Mouse (Mus musculus): ENCODE results near the gene Gm5767. TPM values are rescaled to one million over a fixed set of nuclear protein-coding genes. Genes with fewer than 3 reads are reported as not detected.

Gene Gm5767
- total RNA-seq, 1 experiment = not detected

DNA sequence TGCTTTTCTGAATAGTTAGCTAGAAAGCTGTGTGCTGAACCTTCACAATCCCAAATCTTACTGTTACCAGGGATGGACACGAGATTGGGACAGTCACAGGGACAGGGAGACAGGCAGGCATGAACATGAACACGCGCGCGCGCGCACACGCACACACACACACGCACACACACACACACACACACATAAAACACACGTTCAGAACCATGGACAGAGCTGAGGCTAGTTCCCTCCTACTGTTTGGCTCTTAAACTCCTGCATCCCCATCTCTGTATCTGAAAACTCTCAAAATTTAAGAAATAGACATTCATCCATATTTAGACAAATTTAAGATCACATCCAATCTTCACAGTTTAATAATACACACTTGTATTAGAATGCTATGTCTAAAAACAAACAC lies 37.2 kb downstream of the Gm5767 start:
- Histone ChIP-seq H3K4me1 (ENCODE audit: control insufficient read depth in 2 of 2, insufficient read depth in 2 of 2, low read length in 2 of 2, poor library complexity in 1 of 2) (peaks cover 0 to 14% of the 10 kb centered on the region in 2 experiments; a peak in 2 of 4 replicates), H3K9ac (ENCODE audit: insufficient read depth, low read depth, low read length, poor library complexity, severe bottlenecking) (no peak overlapping the region), H3K9me3 (ENCODE audit: control insufficient read depth, insufficient read depth, low read depth, low read length) (no peaks in the 10 kb centered on the region), H3K36me3 (ENCODE audit: control insufficient read depth, insufficient read depth, low read length, poor library complexity, severe bottlenecking) (peaks cover 36% of the 10 kb centered on the region), H3K4me3 (ENCODE audit: insufficient read depth in 1 of 2, low read depth in 1 of 2, low read length in 2 of 2, poor library complexity in 1 of 2, severe bottlenecking in 1 of 2) (no peak overlapping the region), H3K27ac (ENCODE audit: insufficient read depth, low read depth, low read length, poor library complexity, severe bottlenecking) (no peak overlapping the region)
- in situ Hi-C loops (cut with MboI; ENCODE audit: low sequenced_read_pairs in 2 of 2, unreplicated experiment in 2 of 2) = no loop called here
- TF ChIP-seq MAFK (IDR thresholded peaks at IDR 0.05; ENCODE audit: insufficient read depth, low read depth, low read length) (no peak), CHD2 (IDR thresholded peaks at IDR 0.05; ENCODE audit: low read depth, low read length) (no peak), HCFC1 (IDR thresholded peaks at IDR 0.05; ENCODE audit: borderline replicate concordance, insufficient read depth, low read length) (no peak), ZNF384 (IDR thresholded peaks at IDR 0.05; ENCODE audit: low read depth, low read length) (no peak), ZC3H11A (IDR thresholded peaks at IDR 0.05; ENCODE audit: borderline replicate concordance, low read depth, low read length) (no peak)
- no peak for DNase-seq (ENCODE audit: low read depth, low spot score)

DNA sequence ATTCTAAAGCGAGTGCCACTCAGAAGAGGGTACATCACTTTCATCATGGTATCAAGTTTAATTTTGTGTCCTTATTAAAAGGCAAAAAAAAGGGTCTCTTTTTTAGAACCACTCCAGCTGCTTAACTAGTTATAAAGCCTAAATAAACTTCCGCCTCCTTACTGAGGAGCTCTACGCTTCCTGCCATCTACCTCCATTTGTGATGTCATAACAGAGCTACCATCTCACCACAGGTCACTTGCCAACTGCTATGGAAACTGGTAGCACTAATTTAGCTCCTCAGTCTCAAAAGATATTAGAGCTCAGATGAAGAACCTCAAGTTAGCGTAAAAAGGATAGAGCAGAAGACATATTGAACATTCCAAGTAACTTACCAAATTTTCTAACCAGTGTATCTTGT lies 39.9 kb downstream of the Gm5767 start:
- TF ChIP-seq MAFK (IDR thresholded peaks at IDR 0.05; ENCODE audit: insufficient read depth, low read depth, low read length) (no peak), HCFC1 (IDR thresholded peaks at IDR 0.05; ENCODE audit: borderline replicate concordance, insufficient read depth, low read length) (no peak), ZNF384 (IDR thresholded peaks at IDR 0.05; ENCODE audit: low read depth, low read length) (no peak), ZC3H11A (IDR thresholded peaks at IDR 0.05; ENCODE audit: borderline replicate concordance, low read depth, low read length) (no peak), CHD2 (IDR thresholded peaks at IDR 0.05; ENCODE audit: low read depth, low read length) (no peak)
- Histone ChIP-seq H3K36me3 (ENCODE audit: control insufficient read depth, insufficient read depth, low read length, poor library complexity, severe bottlenecking) (peaks cover 16% of the 10 kb centered on the region), H3K4me1 (ENCODE audit: control insufficient read depth in 2 of 2, insufficient read depth in 2 of 2, low read length in 2 of 2, poor library complexity in 1 of 2) (peaks cover 5 to 19% of the 10 kb centered on the region in 2 experiments), H3K9me3 (ENCODE audit: control insufficient read depth, insufficient read depth, low read depth, low read length) (no peaks in the 10 kb centered on the region), H3K4me3 (ENCODE audit: insufficient read depth in 1 of 2, low read depth in 1 of 2, low read length in 2 of 2, poor library complexity in 1 of 2, severe bottlenecking in 1 of 2) (no peak overlapping the region), H3K9ac (ENCODE audit: insufficient read depth, low read depth, low read length, poor library complexity, severe bottlenecking) (no peak overlapping the region), H3K27ac (ENCODE audit: insufficient read depth, low read depth, low read length, poor library complexity, severe bottlenecking) (no peak overlapping the region)
- in situ Hi-C loops (cut with MboI; ENCODE audit: low sequenced_read_pairs in 2 of 2, unreplicated experiment in 2 of 2) = no loop called here
- no peak for DNase-seq (ENCODE audit: low read depth, low spot score)

DNA sequence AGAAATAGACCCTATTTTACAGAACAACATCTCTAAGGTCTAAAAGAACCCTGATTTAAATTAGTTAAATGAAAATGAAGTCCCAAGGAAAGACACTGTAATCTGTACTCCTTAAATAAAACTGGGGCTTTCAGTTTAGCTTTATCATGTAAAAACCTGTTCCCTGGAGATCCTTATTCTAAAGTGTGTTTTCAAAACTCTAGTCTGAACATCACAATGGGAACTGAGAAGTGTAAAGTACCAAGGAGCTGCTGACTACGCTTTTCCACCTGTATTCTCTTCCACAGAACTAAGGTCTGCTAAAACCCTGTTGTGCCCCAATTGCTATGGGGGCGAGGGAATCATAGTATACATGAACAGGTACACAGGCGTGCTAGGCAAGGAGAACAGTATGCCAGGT lies 43.5 kb downstream of the Gm5767 start:
- Histone ChIP-seq H3K36me3 (ENCODE audit: control insufficient read depth, insufficient read depth, low read length, poor library complexity, severe bottlenecking) (peaks cover 9% of the 10 kb centered on the region), H3K9me3 (ENCODE audit: control insufficient read depth, insufficient read depth, low read depth, low read length) (no peaks in the 10 kb centered on the region), H3K4me1 (ENCODE audit: control insufficient read depth in 2 of 2, insufficient read depth in 2 of 2, low read length in 2 of 2, poor library complexity in 1 of 2) (peaks cover 16 to 23% of the 10 kb centered on the region in 2 experiments), H3K4me3 (ENCODE audit: insufficient read depth in 1 of 2, low read depth in 1 of 2, low read length in 2 of 2, poor library complexity in 1 of 2, severe bottlenecking in 1 of 2) (0 out of 4 replicates have a peak overlapping the region, but pooled peaks of 1 of the 2 experiments have one; percentile 2), H3K9ac (ENCODE audit: insufficient read depth, low read depth, low read length, poor library complexity, severe bottlenecking) (no peak overlapping the region), H3K27ac (ENCODE audit: insufficient read depth, low read depth, low read length, poor library complexity, severe bottlenecking) (peak overlapping the region; percentile 17; the same call in 1 of the 2 replicates)
- no peak for DNase-seq (ENCODE audit: low read depth, low spot score)
- TF ChIP-seq CHD2 (IDR thresholded peaks at IDR 0.05; ENCODE audit: low read depth, low read length) (no peak), ZC3H11A (IDR thresholded peaks at IDR 0.05; ENCODE audit: borderline replicate concordance, low read depth, low read length) (no peak), MAFK (IDR thresholded peaks at IDR 0.05; ENCODE audit: insufficient read depth, low read depth, low read length) (0 out of 2 replicates have a peak, but pooled peaks have one; percentile 42)
- in situ Hi-C loops (cut with MboI; ENCODE audit: low sequenced_read_pairs in 2 of 2, unreplicated experiment in 2 of 2) = no loop called here

DNA sequence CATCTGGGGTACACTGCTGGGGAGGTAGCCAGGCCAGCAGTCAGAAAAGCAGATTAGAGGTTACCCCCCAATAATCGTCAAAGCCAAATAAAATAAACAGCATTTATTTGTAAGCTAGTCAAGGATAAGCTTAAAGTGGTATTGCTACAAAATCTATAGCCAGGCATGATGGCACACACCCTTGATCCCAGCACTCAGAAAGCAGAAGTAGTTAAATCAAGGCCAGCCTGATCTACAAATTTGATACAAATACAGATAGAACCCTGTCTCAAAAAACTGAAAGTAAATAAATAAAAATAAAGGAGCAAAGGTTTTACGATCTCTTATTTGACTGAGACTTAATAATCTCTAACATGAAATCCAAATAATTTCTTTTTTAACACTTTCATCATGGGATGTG lies 45.2 kb downstream of the Gm5767 start:
- H3K9ac ChIP-seq (ENCODE audit: insufficient read depth, low read depth, low read length, poor library complexity, severe bottlenecking) = no peak overlapping the region
- H3K4me1 ChIP-seq (ENCODE audit: control insufficient read depth in 2 of 2, insufficient read depth in 2 of 2, low read length in 2 of 2, poor library complexity in 1 of 2) = peaks cover 16 to 23% of the 10 kb centered on the region in 2 experiments
- H3K9me3 ChIP-seq (ENCODE audit: control insufficient read depth, insufficient read depth, low read depth, low read length) = no peaks in the 10 kb centered on the region
- no peak for DNase-seq (ENCODE audit: low read depth, low spot score)
- no peak overlapping the region for H3K27ac ChIP-seq (ENCODE audit: insufficient read depth, low read depth, low read length, poor library complexity, severe bottlenecking)
- no peak for TF ChIP-seq MAFK (IDR thresholded peaks at IDR 0.05; ENCODE audit: insufficient read depth, low read depth, low read length)
- TF ChIP-seq ZC3H11A (IDR thresholded peaks at IDR 0.05; ENCODE audit: borderline replicate concordance, low read depth, low read length) = no peak
- TF ChIP-seq HCFC1 (IDR thresholded peaks at IDR 0.05; ENCODE audit: borderline replicate concordance, insufficient read depth, low read length) = no peak
- TF ChIP-seq CHD2 (IDR thresholded peaks at IDR 0.05; ENCODE audit: low read depth, low read length) = no peak
- TF ChIP-seq ZNF384 (IDR thresholded peaks at IDR 0.05; ENCODE audit: low read depth, low read length) = no peak
- H3K36me3 ChIP-seq (ENCODE audit: control insufficient read depth, insufficient read depth, low read length, poor library complexity, severe bottlenecking) = peaks cover 12% of the 10 kb centered on the region
- in situ Hi-C loops (cut with MboI; ENCODE audit: low sequenced_read_pairs in 2 of 2, unreplicated experiment in 2 of 2) = no loop called here
- no peak overlapping the region for H3K4me3 ChIP-seq (ENCODE audit: insufficient read depth in 1 of 2, low read depth in 1 of 2, low read length in 2 of 2, poor library complexity in 1 of 2, severe bottlenecking in 1 of 2)
